Mouse (Mus musculus) cerebellum, adult 2 months (tissue): ENCODE data around the gene Hint1.

Experiments
- CTCF ChIP-seq: fragments of 200-500 bp; IDR thresholded peaks from 2 replicates; pipeline ENCODE4 v1.5.1; 2011; ENCODE audit warnings: low read depth, mild to moderate bottlenecking, control low read depth, low read length, moderate library complexity, borderline replicate concordance; ENCODE audit not compliant: insufficient read depth
- POLR2A ChIP-seq: fragments of 200-500 bp; IDR thresholded peaks from 2 replicates; pipeline ENCODE4 v1.6.1; 2011; ENCODE audit warnings: low read length, control low read depth, borderline replicate concordance; ENCODE audit not compliant: insufficient read depth

DNA sequence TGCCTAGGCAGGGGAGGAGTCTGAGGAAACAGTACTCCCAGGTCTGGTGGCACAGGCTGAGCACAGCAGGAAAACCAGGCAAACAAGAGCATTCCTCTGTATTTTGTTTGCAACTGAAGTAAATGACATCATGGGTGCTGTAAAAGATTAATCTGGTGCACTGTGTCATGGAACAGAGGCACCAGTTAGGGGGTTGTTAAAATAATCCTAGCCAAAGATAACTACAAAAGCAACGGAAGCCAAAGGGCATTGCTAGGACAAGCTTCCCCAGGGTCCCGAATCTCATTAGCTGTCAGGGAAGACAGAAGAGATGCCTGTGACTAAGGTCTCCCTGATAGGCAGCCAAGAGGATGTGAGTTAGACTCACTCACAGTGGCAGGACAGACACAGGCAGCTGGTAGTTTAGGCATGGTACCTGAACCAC is 14.9 kb downstream of the Hint1 start:
- TF ChIP-seq CTCF (no peak), POLR2A (no peak)
